Comparison of ENCODE assay signal across 10 mouse cellular contexts in the genomic region with DNA sequence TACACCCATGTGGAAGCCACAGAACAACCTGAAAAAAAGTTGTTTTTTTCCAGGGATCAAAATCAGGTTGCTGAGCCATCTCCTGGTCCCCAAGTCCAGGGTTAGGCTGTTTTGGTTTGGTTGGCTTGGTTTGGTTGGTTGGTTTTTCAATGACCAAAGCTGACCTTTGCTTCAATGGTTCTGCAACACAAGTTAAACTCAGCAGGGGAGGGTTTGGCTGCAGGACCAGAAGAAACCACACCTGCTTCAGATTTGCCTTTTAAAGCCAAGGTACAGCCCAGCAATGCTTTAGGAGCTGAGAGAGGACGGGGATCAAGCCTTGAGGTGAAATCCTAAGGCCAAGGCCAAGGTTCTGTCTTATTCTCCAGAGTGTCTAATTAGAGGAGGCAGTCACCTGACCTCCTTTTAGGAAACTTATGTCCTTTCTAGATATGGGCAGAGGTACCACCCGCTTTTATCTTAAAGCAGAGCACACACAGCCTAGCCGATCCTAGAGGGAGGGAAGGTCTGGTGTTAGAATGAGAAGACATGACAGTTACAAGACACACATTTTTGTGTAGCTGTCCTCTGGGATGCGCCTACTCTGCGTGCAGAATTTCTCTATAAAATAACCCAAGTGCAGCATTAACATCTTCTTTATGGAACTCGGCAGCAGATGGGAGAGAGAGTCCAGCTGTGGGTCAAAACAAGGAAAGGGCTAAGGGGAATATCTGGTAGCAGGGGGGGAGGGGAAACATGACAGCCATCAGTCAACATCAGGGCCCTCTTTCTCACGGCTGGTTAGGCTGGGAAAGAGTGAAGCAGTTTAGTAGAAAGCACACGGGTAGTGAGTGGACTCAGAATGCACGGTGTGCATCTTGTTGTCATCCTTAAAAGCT. TPM values are rescaled to one million over a fixed set of nuclear protein-coding genes. Genes with fewer than 3 reads are reported as not detected.
DNase-seq lines count a peak whose midpoint lies in the region; ATAC-seq and TF ChIP-seq lines count a peak whose summit lies in the region.
"Had no signal": no experiment of that assay in that cellular context is flagged by ENCODE, and none has a peak within 500 bp of the region (broad histone marks: within the 10 kb centered on the region; RNA-seq: fewer than 3 reads in every experiment).

No protein-coding gene starts in this region.

- H3K9me3 ChIP-seq in intestine, embryonic 15.5 days, result no peaks in the 10 kb centered on the region
- no peaks in the 10 kb centered on the region for H3K9me3 ChIP-seq in intestine, postnatal 0 days (ENCODE audit: control insufficient read depth)
- no peaks in the 10 kb centered on the region for H3K9me3 ChIP-seq in stomach, embryonic 15.5 days

- peak; percentile 74 to 92 for DNase-seq in kidney, postnatal 36 days
- DNase-seq in left cerebral cortex, postnatal 36 days (ENCODE audit: low spot score in 2 of 2), result no peak
- no peak for DNase-seq in gastrocnemius, postnatal 25 days
- DNase-seq in urinary bladder, postnatal 36 days (ENCODE audit: low spot score in 2 of 2), result no peak
- DNase-seq: cerebellum, adult 9-11 months had no signal

- no peak overlapping the region for H3K4me3 ChIP-seq in intestine, embryonic 15.5 days (replicated peaks)
- no peak overlapping the region for H3K4me3 ChIP-seq in intestine, postnatal 0 days (ENCODE audit: low read depth, low read length)
- H3K4me3 ChIP-seq in stomach, embryonic 15.5 days (replicated peaks), result no peak overlapping the region

- TF ChIP-seq CTCF in intestine, postnatal 0 days (IDR thresholded peaks at IDR 0.05; ENCODE audit: low read depth), result no peak

- no peak overlapping the region for H3K9ac ChIP-seq in intestine, embryonic 15.5 days
- H3K9ac ChIP-seq in intestine, postnatal 0 days (ENCODE audit: low read depth, low read length), result no peak overlapping the region
- H3K9ac ChIP-seq in stomach, embryonic 15.5 days, result no peak overlapping the region

- no peak overlapping the region for H3K4me2 ChIP-seq in intestine, embryonic 15.5 days (replicated peaks)
- H3K4me2 ChIP-seq in intestine, postnatal 0 days (replicated peaks; ENCODE audit: low read depth), result no peak overlapping the region
- no peak overlapping the region for H3K4me2 ChIP-seq in stomach, embryonic 15.5 days
- H3K4me2 ChIP-seq: midbrain, embryonic 11.5 days had no signal

- H3K4me1 ChIP-seq in intestine, embryonic 15.5 days (replicated peaks), result peaks cover 32% of the 10 kb centered on the region
- peaks cover 20% of the 10 kb centered on the region for H3K4me1 ChIP-seq in intestine, postnatal 0 days (replicated peaks; ENCODE audit: control insufficient read depth, insufficient read depth, low read length)
- peaks cover 21% of the 10 kb centered on the region for H3K4me1 ChIP-seq in stomach, embryonic 15.5 days

- 49% methylated on average over 9 of the region's 9 CpGs for WGBS in intestine, embryonic 15.5 days
- 56% methylated on average over 9 of the region's 9 CpGs for WGBS in intestine, postnatal 0 days
- WGBS in stomach, embryonic 15.5 days, result 54% methylated on average over 9 of the region's 9 CpGs

- 0 out of 2 replicates have a peak, but pooled peaks cover 4% of the 10 kb centered on the region for H3K36me3 ChIP-seq in intestine, embryonic 15.5 days
- H3K36me3 ChIP-seq in intestine, postnatal 0 days (ENCODE audit: control insufficient read depth, insufficient read depth), result no peaks in the 10 kb centered on the region; the same call in 1 of the 2 replicates
- peaks cover 4% of the 10 kb centered on the region; the same call in 1 of the 2 replicates for H3K36me3 ChIP-seq in stomach, embryonic 15.5 days

- no peaks in the 10 kb centered on the region for H3K27me3 ChIP-seq in intestine, embryonic 15.5 days (replicated peaks)
- H3K27me3 ChIP-seq in intestine, postnatal 0 days (replicated peaks; ENCODE audit: control insufficient read depth, insufficient read depth, low read length), result no peaks in the 10 kb centered on the region
- H3K27me3 ChIP-seq in stomach, embryonic 15.5 days (replicated peaks), result no peaks in the 10 kb centered on the region

- intact Hi-C loops in left cerebral cortex, postnatal 36 days (cut with DNase I), result no loop called here

- ATAC-seq in intestine, embryonic 15.5 days, result peak; percentile 41; the same call in 1 of the 2 replicates
- no peak for ATAC-seq in intestine, postnatal 0 days
- peak; percentile 76 for ATAC-seq in erythroblast, adult 5-6 weeks (replicated peaks; ENCODE audit: low FRiP score, poor library complexity, severe bottlenecking)
- peak; percentile 64; the same call in 1 of the 2 replicates for ATAC-seq in stomach, embryonic 15.5 days (ENCODE audit: insufficient read depth, low FRiP score, low read depth)

- H3K27ac ChIP-seq in intestine, embryonic 15.5 days, result no peak overlapping the region
- no peak overlapping the region for H3K27ac ChIP-seq in intestine, postnatal 0 days (ENCODE audit: low read depth, low read length)
- H3K27ac ChIP-seq in stomach, embryonic 15.5 days, result no peak overlapping the region

RNA-seq across cellular contexts. Expression of a gene that starts 10.3 kb away (rescaled TPM):
- polyA plus RNA-seq in intestine, embryonic 15.5 days (2015; fragmentation: Nextera tagmentation; extraction: Ambion mirVana), result 4.0 and 4.8 TPM in 2 replicates
- polyA plus RNA-seq in intestine, postnatal 0 days (2015; fragmentation: Nextera tagmentation; extraction: Ambion mirVana), result 7.2 and 7.5 TPM in 2 replicates
- total RNA-seq in erythroblast, adult 5-6 weeks (2015; ENCODE audit: low replicate concordance), result not detected in 2 replicates
- 0.68 and 0.84 TPM in 2 replicates for total RNA-seq in erythroblast, adult 5-6 weeks (2017; ENCODE audit: low replicate concordance)
- polyA plus RNA-seq in stomach, embryonic 15.5 days (2015; fragmentation: Nextera tagmentation; extraction: Ambion mirVana), result 5.4 and 5.8 TPM in 2 replicates
- 10 to 100 TPM; 11.5 to 14.5 TPM for total RNA-seq in left cerebral cortex, postnatal 36 days (2021)
- 1 to 10 TPM; 5.4 to 8.0 TPM for total RNA-seq in gastrocnemius, postnatal 25 days (2021)

Comparison
In these comparisons a context has a peak if more than half of its experiments do, and no peak if none do; other contexts are left out.
1. DNase-seq: peak in kidney, postnatal 36 days (2 of 2); none in left cerebral cortex, postnatal 36 days (0 of 2), gastrocnemius, postnatal 25 days (single experiment) and urinary bladder, postnatal 36 days (0 of 2).